Mouse (Mus musculus) CH12.LX (cell line): ENCODE measurements around the gene 1810049J17Rik. TPM values are rescaled to one million over a fixed set of nuclear protein-coding genes. Genes with fewer than 3 reads are reported as not detected.

Experiments used
- DNase-seq: peaks from one replicate; pipeline ENCODE4 v3.0.0-alpha.2; 2013; ENCODE audit errors: extremely low read depth
- H3K27ac ChIP-seq: 2 replicates; pipeline ENCODE4 v1.5.1; 2012; ENCODE audit warnings: low read depth, mild to moderate bottlenecking, control low read depth, moderate library complexity; ENCODE audit not compliant: insufficient read depth
- H3K27me3 ChIP-seq: replicated peaks from 2 replicates; pipeline ENCODE3; 2012; ENCODE audit warnings: inconsistent platforms
- H3K36me3 ChIP-seq, 2 experiments: replicated peaks in 1 of 2; 2 replicates each; pipeline versions ENCODE3 to v1.6.1; 2012; ENCODE audit warnings: inconsistent platforms in 1 of 2, low read length in 1 of 2, mild to moderate bottlenecking in 1 of 2, mixed read lengths in 1 of 2, moderate library complexity in 1 of 2; ENCODE audit not compliant: control insufficient read depth in 1 of 2, insufficient read depth in 1 of 2
- H3K4me1 ChIP-seq, 2 experiments: 2 replicates each; pipeline ENCODE4 v1.6.1; 2012; ENCODE audit warnings: inconsistent platforms in 1 of 2, moderate library complexity in 1 of 2; ENCODE audit not compliant: insufficient read depth in 2 of 2, control insufficient read depth in 1 of 2
- H3K4me2 ChIP-seq: 2 replicates; pipeline ENCODE4 v1.6.1; 2012; ENCODE audit warnings: low read depth, mild to moderate bottlenecking, control low read depth; ENCODE audit not compliant: poor library complexity, insufficient read depth, severe bottlenecking
- H3K4me3 ChIP-seq, 3 experiments: fragments of 150-350 bp in 1 of 3; sonication (generic) in 1 of 3; replicated peaks in 1 of 3; 2 replicates each; pipeline versions ENCODE3 to v1.5.1; 2011 to 2012; ENCODE audit warnings: low read depth in 2 of 3, low read length in 2 of 3, mild to moderate bottlenecking in 2 of 3, moderate library complexity in 2 of 3, control low read depth in 1 of 3, improper control_type of control experiment in 1 of 3, inconsistent platforms in 1 of 3, mixed read lengths in 1 of 3; ENCODE audit not compliant: poor library complexity in 1 of 3
- H3K79me2 ChIP-seq: replicated peaks from 2 replicates; pipeline ENCODE4 v1.6.1; 2012; ENCODE audit warnings: mild to moderate bottlenecking, moderate library complexity; ENCODE audit not compliant: control insufficient read depth, poor library complexity, insufficient read depth, severe bottlenecking; ENCODE audit errors: extremely low read depth
- H3K9ac ChIP-seq: 2 replicates; pipeline ENCODE4 v1.6.1; 2012; ENCODE audit warnings: low read depth, mild to moderate bottlenecking, control low read depth, moderate library complexity; ENCODE audit not compliant: insufficient read depth
- H3K9me3 ChIP-seq: replicated peaks from 2 replicates; pipeline ENCODE3; 2012; ENCODE audit warnings: low read length, inconsistent platforms, mixed read lengths
- CTCF ChIP-seq, 2 experiments: IDR thresholded peaks in 1 of 2; conservative IDR thresholded peaks in 1 of 2; 2 replicates each; pipeline ENCODE4 v1.5.1; 2011 to 2012; ENCODE audit warnings: low read depth in 2 of 2, low read length in 2 of 2, improper control_type of control experiment in 1 of 2, inconsistent platforms in 1 of 2, mild to moderate bottlenecking in 1 of 2, moderate library complexity in 1 of 2
- MAFK ChIP-seq: IDR thresholded peaks from 2 replicates; pipeline ENCODE4 v1.6.1; 2011; ENCODE audit warnings: low read length, improper control_type of control experiment; ENCODE audit not compliant: insufficient replicate concordance
- MAZ ChIP-seq: IDR thresholded peaks from 2 replicates; pipeline ENCODE4 v1.6.1; 2012; ENCODE audit warnings: low read depth, mild to moderate bottlenecking, inconsistent platforms, low read length, improper control_type of control experiment, moderate library complexity
- RAD21 ChIP-seq: IDR thresholded peaks from 2 replicates; pipeline ENCODE4 v1.6.1; 2011; ENCODE audit warnings: low read depth, mild to moderate bottlenecking, low read length, improper control_type of control experiment, moderate library complexity
- dilution Hi-C: fragments of 300-500 bp; cut with MboI; formaldehyde crosslinking; loops from 2 replicates; pipeline ENCODE4 v1.14.3; 2020; ENCODE audit warnings: low sequenced_read_pairs; ENCODE audit not compliant: extremely low pct_unique_long_range_greater_than_20kb, extremely low pct_ligation_motif_present
- in situ Hi-C: fragments of 300-500 bp; cut with MboI; formaldehyde crosslinking; loops from 3 replicates; pipeline ENCODE4 v1.14.3; 2019; ENCODE audit warnings: low sequenced_read_pairs, low pct_ligation_motif_present, low pct_unique_long_range_greater_than_20kb, mixed read lengths
- polyA plus RNA-seq: library from polyadenylated mRNA; unstranded; fragments of >175 nt; gene quantifications from 2 replicates; pipeline ENCODE4 v1.2.1, GENCODE M21; 2012; ENCODE audit warnings: low read depth; ENCODE audit not compliant: insufficient read length
- total RNA-seq, 2 experiments: library from RNA; depleted of rRNA; stranded (reverse); fragments of 300-350 nt in 1 of 2; fragments of >200 nt in 1 of 2; gene quantifications; 2 replicates each; pipeline ENCODE4 v1.2.3; 2012 to 2014

1810049J17Rik gene
- total and polyA plus RNA-seq, 3 experiments: 17.6 TPM; not detected in 2

- Histone ChIP-seq H3K9me3 (no peaks in the 10 kb centered on the region), H3K9ac (no peak overlapping the region), H3K27ac (no peak overlapping the region), H3K4me3 (no peak overlapping the region), H3K27me3 (no peaks in the 10 kb centered on the region), H3K79me2 (no peaks in the 10 kb centered on the region), H3K4me2 (no peak overlapping the region), H3K4me1 (peaks cover 0 to 5% of the 10 kb centered on the region in 2 experiments; a peak in 1 of 4 replicates), H3K36me3 (peaks cover 20 to 33% of the 10 kb centered on the region in 2 experiments)
- dilution Hi-C loops (no loop called here), in situ Hi-C loops (no loop called here)
- TF ChIP-seq MAFK: no peak
- TF ChIP-seq MAZ: no peak
- TF ChIP-seq RAD21: no peak
- TF ChIP-seq CTCF (conservative IDR thresholded peaks at IDR 0.05 in 1 of 2, IDR thresholded peaks at IDR 0.05 in 1 of 2; ENCODE audit: low read depth in 2 of 2, low read length in 2 of 2): no peak
- DNase-seq: no peak
These were observed 48.2 kb downstream of the 1810049J17Rik start for GRCm38 (mm10) chr15:12273325-12274052.

Other genes starting within 250 kb of the 1810049J17Rik start
- gene Zfr, start 204.1 kb downstream of the 1810049J17Rik start, total RNA-seq (2012; rRNA removed): 47.5 and 49.1 TPM in 2 replicates
- gene Zfr, start 204.1 kb downstream of the 1810049J17Rik start, total RNA-seq (2014; rRNA removed): 84.9 and 99.0 TPM in 2 replicates
- 89.3 and 89.8 TPM in 2 replicates for gene Zfr, start 204.1 kb downstream of the 1810049J17Rik start, polyA plus RNA-seq
- gene Mtmr12, start 116.9 kb downstream of the 1810049J17Rik start, total RNA-seq (2012; rRNA removed): 8.2 and 8.6 TPM in 2 replicates
- gene Mtmr12, start 116.9 kb downstream of the 1810049J17Rik start, total RNA-seq (2014; rRNA removed): 11.0 and 12.3 TPM in 2 replicates
- 15.3 and 16.3 TPM in 2 replicates for gene Mtmr12, start 116.9 kb downstream of the 1810049J17Rik start, polyA plus RNA-seq
- 67.2 and 75.2 TPM in 2 replicates for gene Golph3, start 449 bp downstream of the 1810049J17Rik start, total RNA-seq (2012; rRNA removed)
- 208 and 214 TPM in 2 replicates for gene Golph3, start 449 bp downstream of the 1810049J17Rik start, total RNA-seq (2014; rRNA removed)
- gene Golph3, start 449 bp downstream of the 1810049J17Rik start, polyA plus RNA-seq: 90.7 and 97.2 TPM in 2 replicates